Mouse (Mus musculus) yolk sac, embryonic 10.5 days (tissue): Measurements from ENCODE around the gene Asap3.

ENCODE experiments used
- DNase-seq: peaks from one replicate; pipeline ENCODE4 v3.0.0-alpha.2; 2017; ENCODE audit warnings: low spot score

The Asap3 gene

DNA sequence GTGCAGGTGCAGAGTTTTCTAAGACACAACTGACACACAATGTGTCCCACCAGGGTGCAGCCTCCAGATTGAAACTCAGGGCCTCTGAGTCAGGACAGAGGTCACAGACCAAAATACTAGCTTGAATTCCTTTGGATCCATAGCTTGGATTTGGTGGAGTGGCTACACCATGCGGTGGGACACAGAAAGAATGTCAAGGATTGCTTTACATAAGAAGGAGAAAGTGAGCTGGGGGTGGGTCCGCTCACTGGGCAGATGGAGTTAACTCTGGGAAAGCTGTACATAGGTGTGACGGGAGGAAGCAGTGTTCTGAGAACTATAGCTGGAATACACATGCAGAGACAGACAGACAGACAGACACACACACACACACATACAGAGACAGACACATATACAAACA is 53.8 kb downstream of the Asap3 start:
- no peak for DNase-seq

DNA sequence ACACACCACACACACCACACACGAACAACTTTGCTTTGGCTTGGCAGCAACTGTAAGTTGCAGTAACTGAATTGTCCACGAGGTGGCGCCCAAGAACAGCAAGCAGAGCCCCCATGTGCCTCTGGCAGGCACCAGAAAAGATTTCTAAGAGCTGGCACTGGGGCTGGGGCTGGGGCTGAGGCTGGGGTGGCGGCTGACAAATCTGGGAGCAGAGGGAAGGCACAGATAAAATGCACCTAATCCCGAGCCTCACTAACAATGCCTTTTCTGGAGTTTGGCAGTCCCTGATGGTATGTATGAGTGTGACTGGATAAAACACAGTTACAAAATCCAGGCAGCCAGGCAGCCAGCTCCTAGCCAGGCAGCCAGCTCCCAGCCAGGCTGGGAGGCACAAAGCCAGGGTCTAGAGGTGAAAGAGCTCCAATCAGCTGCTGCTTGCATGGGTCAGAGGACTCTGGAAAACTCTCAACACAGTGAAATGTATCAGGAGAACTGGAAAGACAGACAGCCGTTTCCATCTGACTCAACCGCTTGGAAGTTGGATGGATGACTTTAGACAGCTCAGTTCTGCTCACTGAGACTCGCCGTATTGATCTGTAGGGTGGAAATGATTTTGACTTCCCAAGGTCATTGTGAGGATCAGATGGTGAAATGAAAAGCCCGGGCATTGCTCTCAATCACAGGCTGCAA is 54.5 kb downstream of the Asap3 start:
- DNase-seq, result peak; percentile 66

DNA sequence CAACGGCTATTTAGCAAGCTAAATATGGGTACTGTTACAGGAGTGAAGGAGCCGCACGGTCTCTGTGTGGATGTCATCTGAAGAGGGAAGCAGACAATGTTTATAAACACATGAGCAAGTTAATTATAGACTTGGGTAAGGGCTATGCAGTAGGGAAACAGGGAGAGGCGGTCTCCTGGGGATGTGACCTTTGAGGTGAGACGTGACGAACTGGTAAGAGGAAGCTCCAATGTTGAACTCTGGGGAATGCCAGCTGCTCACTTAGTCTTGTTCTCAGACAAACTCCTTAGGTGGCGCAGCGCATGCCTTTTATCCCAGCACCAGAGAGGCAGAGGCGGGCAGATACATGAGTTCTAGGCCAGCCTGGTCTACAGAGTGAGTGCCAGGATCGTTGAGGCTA is 55.7 kb downstream of the Asap3 start:
- DNase-seq, result no peak

DNA sequence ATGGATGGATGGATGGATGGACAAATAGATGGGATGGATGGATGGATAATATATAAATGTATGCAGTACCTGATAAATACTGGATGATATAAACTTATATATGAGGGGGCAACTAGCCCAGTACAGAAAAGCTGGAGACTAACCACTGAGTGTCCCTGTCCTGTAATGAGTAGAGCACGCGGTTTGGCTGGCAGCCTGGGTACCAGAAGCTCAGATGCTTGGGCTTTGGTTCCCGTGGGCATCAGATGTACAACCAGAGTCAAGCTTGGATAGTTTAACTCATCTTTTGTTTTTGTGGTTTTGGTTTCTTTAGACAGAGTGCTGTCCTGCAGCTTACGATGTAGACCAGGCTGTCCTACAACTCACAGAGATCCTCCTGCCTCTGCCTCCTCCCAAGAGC is 57.4 kb downstream of the Asap3 start:
- DNase-seq, result no peak

DNA sequence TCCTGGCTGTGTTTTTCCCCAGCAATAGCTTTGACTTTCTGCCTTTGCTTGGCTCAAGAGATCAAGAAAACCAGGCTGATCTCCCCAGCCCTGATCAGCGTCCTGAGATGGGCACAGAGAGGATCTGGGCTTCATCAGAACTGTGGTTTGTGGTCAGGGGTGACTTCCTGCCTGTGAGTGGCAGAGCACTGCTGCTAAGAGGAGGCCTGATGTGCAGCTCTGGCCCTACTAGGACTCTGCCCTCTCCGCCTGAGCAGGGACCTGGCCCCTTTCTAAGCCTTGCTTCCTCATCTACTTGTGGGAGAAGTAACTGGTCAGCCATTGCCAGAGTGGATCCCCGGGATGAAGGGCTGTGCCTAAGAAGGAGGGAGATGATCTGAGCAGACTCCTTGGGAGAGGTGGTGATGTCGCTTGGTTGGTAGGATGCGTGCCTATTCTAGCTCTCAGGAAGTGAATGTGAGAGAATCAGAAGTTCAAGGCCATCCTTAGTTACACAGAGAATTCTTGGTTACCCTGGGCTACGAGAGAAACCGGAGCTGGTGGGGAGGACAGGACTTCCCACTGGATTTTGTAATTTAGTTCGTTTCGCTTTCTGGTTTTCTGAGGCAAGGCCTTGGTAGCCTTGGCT is 60.7 kb downstream of the Asap3 start:
- no peak for DNase-seq

DNA sequence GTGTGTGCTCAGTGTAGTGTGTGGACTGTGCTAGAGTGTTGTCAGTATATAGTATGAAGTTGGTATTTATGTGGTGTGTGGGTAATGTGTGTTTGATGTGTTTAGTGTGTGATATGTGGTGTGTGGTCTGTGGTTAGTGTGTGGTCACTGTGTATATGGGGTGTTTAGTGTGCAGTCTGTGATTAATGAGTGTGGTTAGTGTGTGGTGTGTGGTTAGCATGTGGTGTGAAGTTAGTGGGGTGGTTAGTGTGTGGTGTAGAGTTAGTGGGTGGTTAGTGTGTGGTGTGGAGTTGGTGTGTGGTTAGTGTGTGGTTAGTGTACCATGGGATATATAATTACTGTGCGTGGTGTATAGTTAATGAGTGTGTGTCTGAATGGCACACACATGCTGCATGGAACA is 62.7 kb downstream of the Asap3 start:
- no peak for DNase-seq

DNA sequence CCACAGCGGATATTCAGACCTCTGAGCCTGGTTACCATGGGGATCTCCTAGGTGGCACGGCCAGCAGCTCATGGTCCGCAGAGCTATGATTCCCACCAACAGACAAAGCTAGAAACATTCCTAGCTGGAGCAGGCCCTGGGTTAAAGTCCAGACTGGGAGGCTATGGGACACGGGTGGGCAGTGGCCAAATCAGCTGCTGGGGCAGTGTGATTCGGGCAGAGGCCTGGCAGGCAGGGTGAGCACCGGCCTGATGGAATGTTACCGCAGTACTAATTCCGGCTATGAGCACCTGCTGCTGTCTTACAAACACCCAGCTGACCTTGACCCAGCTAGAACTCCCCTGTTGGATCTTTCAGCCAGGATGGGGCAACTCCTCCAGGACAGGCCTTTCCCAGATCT is 64.5 kb downstream of the Asap3 start:
- DNase-seq, result no peak

DNA sequence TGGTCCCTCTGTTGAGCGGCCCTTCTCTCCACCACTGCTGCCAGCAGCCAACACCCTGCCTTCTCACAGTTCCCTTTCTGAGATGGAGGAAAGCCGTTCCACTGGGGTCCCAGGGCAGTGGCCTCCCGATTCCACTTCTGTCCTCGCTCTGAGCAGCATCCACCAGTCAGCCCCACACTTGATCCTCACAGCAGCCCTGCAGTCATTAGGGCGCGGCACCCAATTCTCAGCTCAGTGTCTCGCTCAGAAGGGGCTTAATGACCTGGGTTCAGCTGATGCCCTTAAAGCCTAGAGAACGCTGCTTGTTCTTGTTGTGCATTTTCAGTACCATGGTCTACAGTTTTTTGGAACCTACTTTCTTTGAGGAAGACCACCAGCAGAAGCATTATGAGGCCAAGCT is 74.9 kb downstream of the Asap3 start:
- no peak for DNase-seq

DNA sequence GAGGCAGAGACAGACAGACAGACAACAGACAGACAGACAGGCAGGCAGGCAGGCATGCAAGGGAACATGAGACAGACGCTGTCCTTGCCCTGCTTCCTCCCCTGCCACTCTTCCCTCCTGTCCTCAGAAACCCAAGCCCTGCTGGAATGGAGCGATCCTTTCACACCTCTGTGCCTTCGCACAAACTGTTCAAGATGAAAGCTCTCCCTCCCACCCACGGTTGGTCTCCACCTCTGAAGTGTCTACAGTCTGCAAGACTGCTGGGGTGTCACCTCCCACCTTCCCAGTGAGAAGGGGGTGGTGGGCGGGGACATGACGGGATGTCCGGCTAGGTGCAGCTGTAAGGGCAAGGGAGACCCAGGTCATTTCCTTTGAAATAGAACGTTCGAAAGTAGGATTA is 75.4 kb downstream of the Asap3 start:
- no peak for DNase-seq

DNA sequence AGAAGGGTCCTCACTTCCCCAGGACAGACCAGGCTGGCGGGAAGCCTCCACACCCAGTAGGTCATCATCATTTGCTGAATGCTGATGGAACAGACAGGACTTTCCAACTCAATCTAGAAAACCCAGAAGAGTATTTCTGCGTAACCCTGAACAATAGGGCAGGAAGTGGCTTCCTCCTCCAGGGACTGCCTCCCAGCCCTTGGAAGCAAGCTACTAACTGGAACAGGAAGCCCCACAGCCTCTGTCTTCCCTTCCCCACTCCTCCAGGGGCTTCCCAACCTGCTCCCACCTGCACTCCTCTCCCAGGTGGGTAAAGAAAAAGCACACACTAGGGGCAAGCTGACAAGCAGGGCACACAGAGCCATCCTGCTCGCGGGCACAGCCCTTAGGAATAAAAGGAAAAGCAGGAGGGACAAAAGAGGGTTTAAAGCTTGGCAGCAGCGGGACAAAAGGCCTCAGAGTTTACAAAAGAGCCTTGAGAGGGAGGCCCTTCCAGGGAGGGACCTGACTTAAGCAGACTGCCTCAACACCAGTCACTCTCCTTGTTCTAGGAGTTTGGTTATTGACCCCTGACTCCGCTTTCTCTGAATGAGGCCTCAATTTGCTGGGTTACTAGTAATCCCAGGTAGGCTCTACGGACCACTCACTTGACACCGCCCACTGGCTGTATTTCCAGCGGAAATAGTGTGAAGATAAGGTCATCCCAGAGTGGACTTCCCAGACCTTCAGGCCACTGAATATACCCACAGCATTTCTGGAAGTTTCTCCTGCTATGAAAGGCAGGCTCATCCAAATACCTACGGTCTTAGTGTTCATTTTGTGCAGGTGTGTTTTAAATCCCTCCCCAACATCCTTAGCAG is 76.7 kb downstream of the Asap3 start:
- no peak for DNase-seq

DNA sequence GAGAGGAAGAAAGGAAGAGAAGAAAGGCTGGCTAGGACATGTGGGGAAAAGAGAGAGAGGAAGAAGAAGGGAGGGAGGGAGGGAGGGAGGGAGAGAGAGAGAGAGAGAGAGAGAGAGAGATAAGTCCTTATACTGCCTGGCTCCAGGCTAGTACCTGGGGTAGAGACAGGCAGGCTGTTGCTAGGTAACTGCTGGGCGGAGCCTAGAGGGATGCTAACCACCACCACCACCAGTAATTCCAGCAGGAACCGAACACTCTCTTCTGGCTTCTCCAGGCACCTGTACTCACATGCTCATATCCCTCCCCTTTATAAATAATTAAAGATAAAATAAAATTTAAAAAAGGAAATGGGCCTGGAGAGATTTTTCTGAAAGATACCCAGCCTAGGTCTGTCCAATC is 77.6 kb downstream of the Asap3 start:
- no peak for DNase-seq

DNA sequence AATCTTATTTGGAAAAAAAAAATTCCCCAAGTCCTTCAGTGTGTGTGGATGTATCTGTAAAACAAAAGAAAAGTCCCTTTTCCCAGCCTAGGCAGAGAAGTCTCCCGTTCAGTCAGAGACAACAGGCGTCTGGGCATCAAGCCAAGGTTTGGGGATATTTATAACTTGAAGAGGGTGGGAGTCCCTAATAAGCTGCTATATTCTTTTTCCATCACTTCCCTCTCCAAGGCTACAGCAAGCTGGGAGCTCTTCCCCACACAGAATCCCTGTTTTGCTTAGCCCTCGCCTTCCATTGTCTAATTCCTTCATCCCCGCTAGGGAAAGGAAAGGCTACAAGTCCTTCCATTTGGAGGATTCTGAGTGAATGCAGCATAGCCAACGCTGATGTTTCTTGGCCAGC is 78.3 kb downstream of the Asap3 start, which contains the start of gene Zfp46:
Gene Zfp46 (plus strand): TSS at position 229 of the 400 bp plus-strand sequence.
- no peak for DNase-seq

DNA sequence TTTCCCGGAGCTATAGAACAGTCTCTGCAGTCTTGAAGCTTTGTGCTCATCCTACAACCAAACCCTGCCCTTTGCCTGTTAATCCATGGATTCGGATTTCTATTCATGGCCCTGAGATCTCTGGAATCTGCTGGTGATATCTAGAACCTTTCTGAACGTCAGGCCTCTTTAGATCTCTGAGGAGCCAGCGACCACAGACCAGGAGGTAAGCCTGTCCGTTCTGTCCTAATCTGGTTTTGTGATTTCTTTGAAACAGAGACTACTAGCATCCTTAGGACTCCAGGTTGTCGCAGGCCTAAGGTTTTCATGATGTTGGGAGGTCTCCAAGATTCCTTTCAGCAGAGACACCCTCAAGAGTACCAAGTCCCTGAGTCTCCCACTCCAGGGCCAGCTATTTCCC is 78.7 kb downstream of the Asap3 start:
- DNase-seq, result no peak

DNA sequence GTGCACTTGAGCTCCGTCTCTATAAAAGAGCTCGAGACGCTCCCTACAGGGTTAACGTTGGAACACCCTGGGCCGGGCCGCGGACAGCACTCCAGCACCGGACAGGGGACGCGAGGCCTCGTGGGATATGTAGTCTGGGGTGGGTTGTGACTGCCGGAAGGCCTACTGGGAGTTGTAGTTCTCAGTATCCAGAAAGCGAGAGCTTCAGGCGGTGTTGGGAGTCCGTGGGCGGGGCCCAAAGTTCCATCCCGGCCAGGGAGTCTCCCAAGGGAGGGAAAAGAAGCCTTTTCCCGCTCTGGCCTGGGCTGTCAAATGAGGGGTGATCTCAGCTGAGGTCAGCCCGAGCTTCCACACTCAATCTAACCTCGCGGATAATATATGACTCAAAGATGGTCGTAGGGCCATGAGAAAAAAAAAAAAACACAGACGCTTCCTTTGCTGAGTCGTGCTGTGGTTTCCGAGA is 79.2 kb downstream of the Asap3 start:
- peak; percentile 96 for DNase-seq

DNA sequence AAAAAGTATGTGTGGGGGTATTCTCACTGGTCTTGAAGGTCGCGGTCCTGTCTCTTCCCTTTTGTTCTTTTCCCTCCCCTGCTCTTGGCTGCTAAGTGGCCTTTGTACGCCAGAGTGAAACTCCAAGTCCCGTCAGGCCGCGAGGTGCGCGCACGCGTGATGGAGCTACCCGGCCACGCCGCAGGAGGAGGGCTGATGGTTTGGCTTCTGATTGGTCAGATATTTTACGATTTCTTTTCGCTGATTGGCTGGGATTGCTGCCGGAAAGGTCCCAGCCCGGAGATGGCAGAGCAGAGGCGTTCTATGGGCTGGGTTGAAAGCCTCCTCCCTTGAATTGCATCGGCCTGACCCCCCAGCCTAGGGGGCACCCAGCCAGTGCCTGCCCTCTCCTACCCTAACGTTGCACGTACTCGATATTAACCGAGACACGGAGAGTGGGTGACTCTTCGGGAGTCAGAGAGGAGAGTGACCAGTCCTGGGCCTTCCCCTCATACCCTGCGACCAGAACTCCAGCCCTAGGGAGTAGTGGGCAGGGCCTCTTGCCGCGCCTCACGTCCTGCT is 79.7 kb downstream of the Asap3 start:
- peak; percentile 97 for DNase-seq

DNA sequence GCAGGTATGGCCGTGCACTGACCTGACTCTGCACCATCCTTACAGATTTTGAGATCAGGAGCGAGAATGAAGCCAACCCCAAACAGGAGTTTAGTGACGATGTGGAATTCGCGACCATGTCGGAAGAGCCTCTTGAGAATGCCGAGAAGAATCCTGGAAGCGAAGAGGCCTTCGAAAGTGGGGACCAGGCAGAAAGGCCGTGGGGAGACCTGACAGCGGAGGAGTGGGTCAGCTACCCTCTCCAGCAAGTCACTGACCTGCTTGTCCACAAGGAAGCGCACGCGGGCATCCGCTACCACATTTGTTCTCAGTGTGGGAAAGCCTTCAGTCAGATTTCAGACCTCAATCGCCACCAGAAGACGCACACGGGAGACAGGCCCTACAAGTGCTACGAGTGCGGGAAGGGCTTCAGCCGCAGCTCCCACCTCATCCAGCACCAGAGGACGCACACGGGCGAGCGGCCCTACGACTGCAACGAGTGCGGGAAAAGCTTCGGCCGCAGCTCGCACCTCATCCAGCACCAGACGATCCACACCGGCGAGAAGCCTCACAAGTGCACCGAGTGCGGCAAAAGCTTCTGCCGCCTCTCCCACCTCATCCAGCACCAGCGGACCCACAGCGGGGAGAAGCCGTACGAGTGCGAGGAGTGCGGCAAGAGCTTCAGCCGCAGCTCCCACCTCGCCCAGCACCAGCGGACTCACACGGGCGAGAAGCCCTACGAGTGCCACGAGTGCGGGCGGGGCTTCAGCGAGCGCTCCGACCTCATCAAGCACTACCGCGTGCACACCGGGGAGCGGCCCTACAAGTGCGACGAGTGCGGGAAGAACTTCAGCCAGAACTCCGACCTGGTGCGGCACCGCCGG is 84.0 kb downstream of the Asap3 start:
- DNase-seq, result no peak

DNA sequence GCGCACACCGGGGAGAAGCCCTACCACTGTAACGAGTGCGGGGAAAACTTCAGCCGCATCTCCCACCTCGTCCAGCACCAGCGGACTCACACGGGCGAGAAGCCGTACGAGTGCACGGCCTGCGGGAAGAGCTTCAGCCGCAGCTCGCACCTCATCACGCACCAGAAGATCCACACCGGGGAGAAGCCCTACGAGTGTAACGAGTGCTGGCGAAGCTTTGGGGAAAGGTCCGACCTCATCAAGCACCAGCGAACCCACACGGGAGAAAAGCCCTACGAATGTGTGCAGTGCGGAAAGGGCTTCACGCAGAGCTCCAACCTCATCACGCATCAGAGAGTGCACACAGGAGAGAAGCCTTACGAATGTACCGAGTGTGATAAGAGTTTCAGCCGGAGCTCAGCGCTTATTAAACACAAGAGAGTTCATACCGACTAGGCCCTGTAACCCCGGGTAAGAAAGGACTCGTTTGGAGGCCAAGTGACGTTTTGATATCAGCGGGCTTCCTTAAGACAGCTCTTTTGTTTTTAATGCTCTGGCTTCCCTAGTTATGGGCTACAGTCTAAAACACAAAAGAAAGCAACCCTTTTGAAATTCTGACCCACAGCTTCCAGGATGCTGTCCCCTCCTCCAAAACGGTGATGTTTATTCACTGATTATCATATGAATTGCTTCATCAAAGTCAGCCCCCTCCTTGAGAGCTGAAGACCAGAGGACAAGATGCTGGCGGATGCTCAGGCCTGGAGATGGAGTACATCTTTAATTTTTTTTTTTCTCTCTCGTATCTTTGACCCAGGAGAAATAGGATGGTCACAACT is 84.8 kb downstream of the Asap3 start:
- DNase-seq, result no peak

DNA sequence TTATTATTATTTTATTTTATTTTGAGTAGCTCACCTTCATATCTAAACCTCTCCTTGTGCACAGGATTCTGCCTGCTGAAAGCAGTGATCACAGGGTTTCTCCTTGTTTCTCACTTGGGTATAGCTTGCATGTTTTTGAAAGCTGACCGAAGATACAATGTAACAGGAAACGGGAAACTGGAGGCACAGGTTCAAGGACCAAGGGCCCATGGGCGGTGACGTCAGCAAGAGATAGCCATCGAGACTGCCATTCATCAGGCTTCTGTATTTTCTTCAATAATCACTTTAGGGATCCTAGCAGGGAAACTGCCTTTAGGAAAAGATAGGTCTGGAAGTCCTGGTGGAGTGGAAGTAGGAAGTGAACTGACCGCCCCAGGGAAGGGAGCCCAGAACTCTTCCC is 85.5 kb downstream of the Asap3 start:
- DNase-seq, result no peak
